In the genomic region with DNA sequence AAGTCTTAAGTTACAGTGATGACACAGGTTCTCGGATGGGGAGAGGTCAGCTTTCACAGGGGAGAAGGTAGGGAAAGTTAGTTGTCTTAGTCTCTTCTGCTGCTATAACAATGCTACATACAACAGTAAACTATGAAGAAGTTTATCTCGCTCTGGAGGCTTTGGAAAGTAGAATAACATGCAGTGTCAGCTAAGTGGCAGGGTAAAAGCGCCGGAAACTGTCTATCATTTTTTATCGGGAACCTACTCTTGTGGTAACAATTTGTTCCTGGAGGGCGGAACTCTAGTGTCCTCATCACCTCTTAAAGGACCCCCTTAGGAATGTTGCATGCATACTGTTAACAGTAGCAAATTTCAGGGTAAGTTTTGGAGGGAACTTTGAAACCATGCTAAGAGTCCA, we compare ENCODE assay signal across 8 mouse cellular contexts. TPM values are rescaled to one million over a fixed set of nuclear protein-coding genes. Genes with fewer than 3 reads are reported as not detected.
A peak's percentile ranks its signal among the peaks of the same experiment; 100 is the strongest.
DNase-seq lines count a peak whose midpoint lies in the region; ATAC-seq and TF ChIP-seq lines count a peak whose summit lies in the region.

No protein-coding gene starts in this region.

- H3K4me1 ChIP-seq in forebrain, embryonic 12.5 days, result peaks cover 30% of the 10 kb centered on the region
- peaks cover 22% of the 10 kb centered on the region for H3K4me1 ChIP-seq in forebrain, embryonic 16.5 days (replicated peaks; ENCODE audit: control insufficient read depth, insufficient read depth, low read length)
- H3K4me1 ChIP-seq in megakaryocyte, embryonic 14.5 days, result peaks cover 36% of the 10 kb centered on the region
- H3K4me1 ChIP-seq in liver, embryonic 13.5 days (replicated peaks), result peaks cover 40% of the 10 kb centered on the region
- peaks cover 2% of the 10 kb centered on the region; the same call in 1 of the 2 replicates for H3K4me1 ChIP-seq in stomach, postnatal 0 days (replicated peaks; ENCODE audit: control insufficient read depth, insufficient read depth)

- no peak for TF ChIP-seq CTCF in stomach, postnatal 0 days (IDR thresholded peaks at IDR 0.05; ENCODE audit: low read depth)

- H3K27me3 ChIP-seq in forebrain, embryonic 12.5 days, result no peaks in the 10 kb centered on the region
- no peaks in the 10 kb centered on the region for H3K27me3 ChIP-seq in forebrain, embryonic 16.5 days (replicated peaks; ENCODE audit: control insufficient read depth, insufficient read depth, low read length)
- no peaks in the 10 kb centered on the region for H3K27me3 ChIP-seq in megakaryocyte, embryonic 14.5 days (replicated peaks)
- H3K27me3 ChIP-seq in liver, embryonic 13.5 days, result no peaks in the 10 kb centered on the region
- no peaks in the 10 kb centered on the region for H3K27me3 ChIP-seq in stomach, postnatal 0 days (ENCODE audit: control insufficient read depth, insufficient read depth, low read length)

- ATAC-seq in forebrain, embryonic 12.5 days (ENCODE audit: low FRiP score), result no peak
- ATAC-seq in forebrain, embryonic 16.5 days, result no peak
- ATAC-seq in megakaryocyte, adult 5-6 weeks (ENCODE audit: poor library complexity, severe bottlenecking), result no peak
- ATAC-seq in liver, embryonic 13.5 days (ENCODE audit: low read depth), result no peak
- ATAC-seq in stomach, postnatal 0 days (ENCODE audit: low FRiP score, low TSS enrichment), result no peak

- no peak for DNase-seq in liver, embryonic 13.5 days
- DNase-seq in stomach, postnatal 0 days (ENCODE audit: low spot score), result no peak
- DNase-seq in spleen, postnatal 10 days (ENCODE audit: low spot score in 2 of 2), result no peak
- DNase-seq in T-cell, adult 2 months (ENCODE audit: low spot score), result no peak

- H3K9ac ChIP-seq in forebrain, embryonic 12.5 days, result no peak overlapping the region
- no peak overlapping the region for H3K9ac ChIP-seq in forebrain, embryonic 16.5 days (replicated peaks; ENCODE audit: low read depth, low read length)
- no peak overlapping the region; the same call in 1 of the 2 replicates for H3K9ac ChIP-seq in liver, embryonic 13.5 days
- H3K9ac ChIP-seq in stomach, postnatal 0 days (ENCODE audit: low read length), result no peak overlapping the region

- no peak overlapping the region for H3K27ac ChIP-seq in forebrain, embryonic 12.5 days
- no peak overlapping the region for H3K27ac ChIP-seq in forebrain, embryonic 16.5 days (ENCODE audit: low read length)
- H3K27ac ChIP-seq in liver, embryonic 13.5 days, result no peak overlapping the region
- peak overlapping the region; percentile 99 for H3K27ac ChIP-seq in stomach, postnatal 0 days (replicated peaks)

- H3K36me3 ChIP-seq in forebrain, embryonic 12.5 days (replicated peaks), result no peaks in the 10 kb centered on the region
- H3K36me3 ChIP-seq in forebrain, embryonic 16.5 days (ENCODE audit: control insufficient read depth, insufficient read depth), result no peaks in the 10 kb centered on the region
- peaks cover 4% of the 10 kb centered on the region for H3K36me3 ChIP-seq in megakaryocyte, embryonic 14.5 days (replicated peaks; ENCODE audit: low read length)
- no peaks in the 10 kb centered on the region for H3K36me3 ChIP-seq in liver, embryonic 13.5 days
- H3K36me3 ChIP-seq in stomach, postnatal 0 days (ENCODE audit: control insufficient read depth, insufficient read depth, low read length), result no peaks in the 10 kb centered on the region

- H3K4me3 ChIP-seq in forebrain, embryonic 12.5 days (replicated peaks), result 0 out of 2 replicates have a peak overlapping the region, but pooled peaks have one; percentile 92
- no peak overlapping the region for H3K4me3 ChIP-seq in forebrain, embryonic 16.5 days (replicated peaks; ENCODE audit: low read length)
- H3K4me3 ChIP-seq in megakaryocyte, embryonic 14.5 days (replicated peaks), result peak overlapping the region; percentile 95
- peak overlapping the region; percentile 90 for H3K4me3 ChIP-seq in liver, embryonic 13.5 days (replicated peaks)
- H3K4me3 ChIP-seq in stomach, postnatal 0 days (ENCODE audit: low read depth, low read length), result no peak overlapping the region

- no peak for TF ChIP-seq EP300 in stomach, postnatal 0 days (optimal IDR thresholded peaks at IDR 0.05)

- H3K9me3 ChIP-seq in forebrain, embryonic 12.5 days, result no peaks in the 10 kb centered on the region
- no peaks in the 10 kb centered on the region for H3K9me3 ChIP-seq in forebrain, embryonic 16.5 days (ENCODE audit: control insufficient read depth, low read length)
- H3K9me3 ChIP-seq in megakaryocyte, embryonic 14.5 days, result no peaks in the 10 kb centered on the region
- no peaks in the 10 kb centered on the region for H3K9me3 ChIP-seq in liver, embryonic 13.5 days (replicated peaks)
- no peaks in the 10 kb centered on the region for H3K9me3 ChIP-seq in stomach, postnatal 0 days (ENCODE audit: control insufficient read depth, low read length)

- WGBS in forebrain, embryonic 12.5 days, result 93% methylated on average over 6 of the region's 6 CpGs
- 95% methylated on average over 6 of the region's 6 CpGs for WGBS in forebrain, embryonic 16.5 days
- WGBS in liver, embryonic 13.5 days (ENCODE audit: insufficient replicate concordance), result 75% methylated on average over 6 of the region's 6 CpGs
- 90% methylated on average over 6 of the region's 6 CpGs for WGBS in stomach, postnatal 0 days

- no peak overlapping the region for H3K4me2 ChIP-seq in forebrain, embryonic 12.5 days
- H3K4me2 ChIP-seq in forebrain, embryonic 16.5 days (ENCODE audit: low read length), result no peak overlapping the region
- peak overlapping the region; percentile 97 for H3K4me2 ChIP-seq in liver, embryonic 13.5 days
- peak overlapping the region; percentile 91; the same call in 1 of the 2 replicates for H3K4me2 ChIP-seq in stomach, postnatal 0 days (replicated peaks; ENCODE audit: low read depth)

RNA-seq across cellular contexts. Expression of gene Fbxl17, which starts 1.3 kb away (rescaled TPM):
- polyA plus RNA-seq in forebrain, embryonic 12.5 days (2016; fragmentation: Nextera tagmentation; extraction: Ambion mirVana), result 6.7 and 7.0 TPM in 2 replicates
- polyA plus RNA-seq in forebrain, embryonic 16.5 days (2015; fragmentation: Nextera tagmentation; extraction: Ambion mirVana), result 7.3 and 7.8 TPM in 2 replicates
- polyA plus RNA-seq in megakaryocyte, embryonic 14.5 days (2012; ENCODE audit: insufficient read depth, low replicate concordance), result 9.0 and 12.7 TPM in 2 replicates
- total RNA-seq in megakaryocyte, adult 5-6 weeks (2015), result 13.0 and 13.9 TPM in 2 replicates
- 5.1 and 9.3 TPM in 2 replicates for total RNA-seq in megakaryocyte, adult 5-6 weeks (2017)
- polyA plus RNA-seq in liver, embryonic 13.5 days (2015; fragmentation: Nextera tagmentation; extraction: Ambion mirVana), result 1.4 and 1.7 TPM in 2 replicates
- 3.6 and 4.3 TPM in 2 replicates for polyA plus RNA-seq in stomach, postnatal 0 days (2015; fragmentation: Nextera tagmentation; extraction: Ambion mirVana)

Comparison
In these comparisons a context has a peak if more than half of its experiments do, and no peak if none do; other contexts are left out.
1. H3K4me3 ChIP-seq: peak in forebrain, embryonic 12.5 days (single experiment), megakaryocyte, embryonic 14.5 days (single experiment) and liver, embryonic 13.5 days (single experiment); none in forebrain, embryonic 16.5 days (single experiment) and stomach, postnatal 0 days (single experiment).
2. H3K4me2 ChIP-seq: peak in liver, embryonic 13.5 days (single experiment) and stomach, postnatal 0 days (single experiment); none in forebrain, embryonic 12.5 days (single experiment) and forebrain, embryonic 16.5 days (single experiment).